Mouse (Mus musculus): ENCODE results near the gene Gm29609. TPM values are rescaled to one million over a fixed set of nuclear protein-coding genes. Genes with fewer than 3 reads are reported as not detected.

Gene Gm29609
- polyA plus RNA-seq, 1 experiment from 2014 or later = 0.70 TPM

- 44% methylated on average over 7 of the region's 7 CpGs for whole genome bisulfite sequencing
- Histone ChIP-seq H3K27ac (replicated peaks; ENCODE audit: low read depth, low read length) (no peak overlapping the region), H3K4me1 (ENCODE audit: control insufficient read depth, insufficient read depth, low read length) (no peaks in the 10 kb centered on the region), H3K9me3 (ENCODE audit: control insufficient read depth, low read length) (no peaks in the 10 kb centered on the region), H3K4me3 (replicated peaks; ENCODE audit: low read depth, low read length) (no peak overlapping the region), H3K4me2 (ENCODE audit: low read length) (no peak overlapping the region), H3K27me3 (ENCODE audit: control insufficient read depth, insufficient read depth, low read length) (no peaks in the 10 kb centered on the region), H3K9ac (replicated peaks; ENCODE audit: low read length) (no peak overlapping the region), H3K36me3 (ENCODE audit: control insufficient read depth, insufficient read depth, low read length) (no peaks in the 10 kb centered on the region)
- peak; percentile 37 for DNase-seq
- no peak for ATAC-seq (ENCODE audit: low FRiP score, low TSS enrichment)
These were observed 68.9 kb downstream of the Gm29609 start for GRCm38 (mm10) chr5:31110781-31111180.

GRCm38 (mm10) chr5:31108000-31108490 lies 71.7 kb downstream of the Gm29609 start, which contains the start of gene Slc30a3:
TSS of gene Slc30a3 (minus strand) at chr5:31108237.
- Histone ChIP-seq H3K4me2 (ENCODE audit: low read length) (no peak within 1 kb of the TSS), H3K4me3 (replicated peaks; ENCODE audit: low read depth, low read length) (no peak within 1 kb of the TSS), H3K36me3 (ENCODE audit: control insufficient read depth, insufficient read depth, low read length) (no peaks in the 10 kb centered on the region), H3K9ac (replicated peaks; ENCODE audit: low read length) (no peak within 1 kb of the TSS), H3K4me1 (ENCODE audit: control insufficient read depth, insufficient read depth, low read length) (no peaks in the 10 kb centered on the region), H3K27me3 (ENCODE audit: control insufficient read depth, insufficient read depth, low read length) (no peaks in the 10 kb centered on the region), H3K9me3 (ENCODE audit: control insufficient read depth, low read length) (no peaks in the 10 kb centered on the region), H3K27ac (replicated peaks; ENCODE audit: low read depth, low read length) (no peak within 1 kb of the TSS)
- 91% methylated on average over 18 of the region's 18 CpGs for whole genome bisulfite sequencing
- ATAC-seq (ENCODE audit: low FRiP score, low TSS enrichment) = no peak
- no peak for DNase-seq

GRCm38 (mm10) chr5:31105814-31106335 lies 73.8 kb downstream of the Gm29609 start, which contains the start of gene Dnajc5g:
TSS of gene Dnajc5g (plus strand) at chr5:31106285.
- Histone ChIP-seq H3K36me3 (ENCODE audit: control insufficient read depth, insufficient read depth, low read length) (no peaks in the 10 kb centered on the region), H3K4me3 (replicated peaks; ENCODE audit: low read depth, low read length) (no peak within 1 kb of the TSS), H3K27me3 (ENCODE audit: control insufficient read depth, insufficient read depth, low read length) (no peaks in the 10 kb centered on the region), H3K9ac (replicated peaks; ENCODE audit: low read length) (no peak within 1 kb of the TSS), H3K27ac (replicated peaks; ENCODE audit: low read depth, low read length) (no peak within 1 kb of the TSS), H3K9me3 (ENCODE audit: control insufficient read depth, low read length) (no peaks in the 10 kb centered on the region), H3K4me1 (ENCODE audit: control insufficient read depth, insufficient read depth, low read length) (no peaks in the 10 kb centered on the region), H3K4me2 (ENCODE audit: low read length) (no peak within 1 kb of the TSS)
- WGBS = 86% methylated on average over 9 of the region's 9 CpGs
- no peak for DNase-seq
- no peak for ATAC-seq (ENCODE audit: low FRiP score, low TSS enrichment)

- H3K9ac ChIP-seq (replicated peaks; ENCODE audit: low read length) = no peak overlapping the region
- no peaks in the 10 kb centered on the region for H3K9me3 ChIP-seq (ENCODE audit: control insufficient read depth, low read length)
- no peaks in the 10 kb centered on the region for H3K36me3 ChIP-seq (ENCODE audit: control insufficient read depth, insufficient read depth, low read length)
- DNase-seq = peak; percentile 31
- no peak for ATAC-seq (ENCODE audit: low FRiP score, low TSS enrichment)
- peaks cover 17% of the 10 kb centered on the region; the same call in 1 of the 2 replicates for H3K4me1 ChIP-seq (ENCODE audit: control insufficient read depth, insufficient read depth, low read length)
- H3K27ac ChIP-seq (replicated peaks; ENCODE audit: low read depth, low read length) = no peak overlapping the region
- peak overlapping the region; percentile 19; the same call in 1 of the 2 replicates for H3K4me3 ChIP-seq (replicated peaks; ENCODE audit: low read depth, low read length)
- 17% methylated on average over 11 of the region's 11 CpGs for WGBS
- peaks cover 59% of the 10 kb centered on the region for H3K27me3 ChIP-seq (ENCODE audit: control insufficient read depth, insufficient read depth, low read length)
- H3K4me2 ChIP-seq (ENCODE audit: low read length) = peak overlapping the region; percentile 57
These were observed 83.8 kb downstream of the Gm29609 start for GRCm38 (mm10) chr5:31095711-31096480.

- Histone ChIP-seq H3K36me3 (ENCODE audit: control insufficient read depth, insufficient read depth, low read length) (no peaks in the 10 kb centered on the region), H3K4me1 (ENCODE audit: control insufficient read depth, insufficient read depth, low read length) (peaks cover 17% of the 10 kb centered on the region; the same call in 1 of the 2 replicates), H3K9me3 (ENCODE audit: control insufficient read depth, low read length) (no peaks in the 10 kb centered on the region), H3K9ac (replicated peaks; ENCODE audit: low read length) (no peak overlapping the region; the same call in 1 of the 2 replicates), H3K4me2 (ENCODE audit: low read length) (peak overlapping the region; percentile 57), H3K4me3 (replicated peaks; ENCODE audit: low read depth, low read length) (peak overlapping the region; percentile 19), H3K27ac (replicated peaks; ENCODE audit: low read depth, low read length) (no peak overlapping the region), H3K27me3 (ENCODE audit: control insufficient read depth, insufficient read depth, low read length) (peaks cover 62% of the 10 kb centered on the region)
- DNase-seq (peak; percentile 59), ATAC-seq (ENCODE audit: low FRiP score, low TSS enrichment) (no peak)
- under 1% methylated on average over 59 of the region's 59 CpGs for WGBS
These were observed 84.7 kb downstream of the Gm29609 start for GRCm38 (mm10) chr5:31094799-31095691.

Other genes starting within 250 kb of the Gm29609 start
- gene Cgref1, start 234.3 kb downstream of the Gm29609 start, polyA plus RNA-seq (2014; fragmentation: Nextera tagmentation; extraction: Ambion mirVana) = 43.0 and 55.3 TPM in 2 replicates
- gene Preb, start 219.6 kb downstream of the Gm29609 start, polyA plus RNA-seq (2014; fragmentation: Nextera tagmentation; extraction: Ambion mirVana) = 82.6 and 94.7 TPM in 2 replicates
- 0.08 TPM in 2 replicates for gene Tcf23, start 211.2 kb downstream of the Gm29609 start, polyA plus RNA-seq (2014; fragmentation: Nextera tagmentation; extraction: Ambion mirVana)
- 163 and 183 TPM in 2 replicates for gene Atraid, start 131.6 kb downstream of the Gm29609 start, polyA plus RNA-seq (2014; fragmentation: Nextera tagmentation; extraction: Ambion mirVana)
- 19.2 and 19.6 TPM in 2 replicates for gene Slc5a6, start 131.0 kb downstream of the Gm29609 start, polyA plus RNA-seq (2014; fragmentation: Nextera tagmentation; extraction: Ambion mirVana)
- gene Cad, start 125.1 kb downstream of the Gm29609 start, polyA plus RNA-seq (2014; fragmentation: Nextera tagmentation; extraction: Ambion mirVana) = 11.8 and 17.2 TPM in 2 replicates
- gene Dnajc5g, start 73.6 kb downstream of the Gm29609 start, polyA plus RNA-seq (2014; fragmentation: Nextera tagmentation; extraction: Ambion mirVana) = not detected in 2 replicates
- 19.8 and 20.0 TPM in 2 replicates for gene Slc30a3, start 71.7 kb downstream of the Gm29609 start, polyA plus RNA-seq (2014; fragmentation: Nextera tagmentation; extraction: Ambion mirVana)
- gene Trim54, start 63.2 kb downstream of the Gm29609 start, polyA plus RNA-seq (2014; fragmentation: Nextera tagmentation; extraction: Ambion mirVana) = not detected in 2 replicates
- gene Ucn, start 41.1 kb downstream of the Gm29609 start, polyA plus RNA-seq (2014; fragmentation: Nextera tagmentation; extraction: Ambion mirVana) = not detected in 2 replicates
- 49.0 and 49.9 TPM in 2 replicates for gene Mpv17, start 25.7 kb downstream of the Gm29609 start, polyA plus RNA-seq (2014; fragmentation: Nextera tagmentation; extraction: Ambion mirVana)
- 48.5 and 68.0 TPM in 2 replicates for gene Gtf3c2, start 233 bp upstream of the Gm29609 start, polyA plus RNA-seq (2014; fragmentation: Nextera tagmentation; extraction: Ambion mirVana)
- 114 and 119 TPM in 2 replicates for gene Snx17, start 13.3 kb upstream of the Gm29609 start, polyA plus RNA-seq (2014; fragmentation: Nextera tagmentation; extraction: Ambion mirVana)
- 78.3 and 91.6 TPM in 2 replicates for gene Eif2b4, start 13.5 kb upstream of the Gm29609 start, polyA plus RNA-seq (2014; fragmentation: Nextera tagmentation; extraction: Ambion mirVana)
- 8.7 and 8.9 TPM in 2 replicates for gene Zfp513, start 22.4 kb upstream of the Gm29609 start, polyA plus RNA-seq (2014; fragmentation: Nextera tagmentation; extraction: Ambion mirVana)
- gene Ppm1g, start 40.8 kb upstream of the Gm29609 start, polyA plus RNA-seq (2014; fragmentation: Nextera tagmentation; extraction: Ambion mirVana) = 162 and 163 TPM in 2 replicates
- gene Nrbp1, start 61.0 kb upstream of the Gm29609 start, polyA plus RNA-seq (2014; fragmentation: Nextera tagmentation; extraction: Ambion mirVana) = 150 and 153 TPM in 2 replicates
- 0.72 and 0.74 TPM in 2 replicates for gene Gm9970, start 61.3 kb upstream of the Gm29609 start, polyA plus RNA-seq (2014; fragmentation: Nextera tagmentation; extraction: Ambion mirVana)
- 2.5 and 3.0 TPM in 2 replicates for gene Krtcap3, start 71.8 kb upstream of the Gm29609 start, polyA plus RNA-seq (2014; fragmentation: Nextera tagmentation; extraction: Ambion mirVana)
- gene Ift172, start 111.2 kb upstream of the Gm29609 start, polyA plus RNA-seq (2014; fragmentation: Nextera tagmentation; extraction: Ambion mirVana) = 26.7 and 28.1 TPM in 2 replicates
- 86.9 and 128 TPM in 2 replicates for gene Fndc4, start 116.2 kb upstream of the Gm29609 start, polyA plus RNA-seq (2014; fragmentation: Nextera tagmentation; extraction: Ambion mirVana)
- gene Gckr, start 117.5 kb upstream of the Gm29609 start, polyA plus RNA-seq (2014; fragmentation: Nextera tagmentation; extraction: Ambion mirVana) = 0.16 and 0.53 TPM in 2 replicates

Measured in midbrain, embryonic 14.5 days (tissue).